Mouse (Mus musculus): ENCODE measurements around the gene Brwd3. TPM values are rescaled to one million over a fixed set of nuclear protein-coding genes. Genes with fewer than 3 reads are reported as not detected.

The Brwd3 gene
- 1.9 TPM in 2 replicates for polyA plus RNA-seq (2015; fragmentation: Nextera tagmentation; extraction: Ambion mirVana)

GRCm38 (mm10) chrX:108834090-108834774, at the start of gene Brwd3:
Gene Brwd3 (minus strand): TSS chrX:108834372.
- peak within 1 kb of the TSS; percentile 62 for H3K4me2 ChIP-seq (ENCODE audit: low read depth, low read length)
- peak; percentile 97 for ATAC-seq (replicated peaks; ENCODE audit: extremely low read depth, insufficient read depth, low FRiP score)
- peak within 1 kb of the TSS; percentile 71 for H3K4me3 ChIP-seq (ENCODE audit: low read length)
- no peaks in the 10 kb centered on the region for H3K9me3 ChIP-seq (replicated peaks; ENCODE audit: control insufficient read depth, low read length)
- no peaks in the 10 kb centered on the region for H3K4me1 ChIP-seq (ENCODE audit: control insufficient read depth, insufficient read depth, low read length)
- no peaks in the 10 kb centered on the region for H3K27me3 ChIP-seq (ENCODE audit: control insufficient read depth, insufficient read depth, low read length)
- peak within 1 kb of the TSS; percentile 69 for H3K9ac ChIP-seq (ENCODE audit: low read length)
- peak within 1 kb of the TSS; percentile 80 for H3K27ac ChIP-seq (ENCODE audit: low read length)
- 18% methylated on average over 35 of the region's 39 CpGs for WGBS
- H3K36me3 ChIP-seq (ENCODE audit: control insufficient read depth, insufficient read depth): no peaks in the 10 kb centered on the region

GRCm38 (mm10) chrX:108862632-108863031, 28.5 kb upstream of the Brwd3 start:
- Histone ChIP-seq H3K4me1 (ENCODE audit: control insufficient read depth, insufficient read depth, low read length) (no peaks in the 10 kb centered on the region), H3K27ac (ENCODE audit: low read length) (no peak overlapping the region), H3K9me3 (replicated peaks; ENCODE audit: control insufficient read depth, low read length) (no peaks in the 10 kb centered on the region), H3K4me2 (ENCODE audit: low read depth, low read length) (no peak overlapping the region), H3K4me3 (ENCODE audit: low read length) (no peak overlapping the region), H3K9ac (ENCODE audit: low read length) (no peak overlapping the region), H3K36me3 (ENCODE audit: control insufficient read depth, insufficient read depth) (no peaks in the 10 kb centered on the region), H3K27me3 (ENCODE audit: control insufficient read depth, insufficient read depth, low read length) (no peaks in the 10 kb centered on the region)
- 81% methylated on average over 4 of the region's 4 CpGs for WGBS
- ATAC-seq (replicated peaks; ENCODE audit: extremely low read depth, insufficient read depth, low FRiP score): no peak

- Histone ChIP-seq H3K27me3 (ENCODE audit: control insufficient read depth, insufficient read depth, low read length) (no peaks in the 10 kb centered on the region), H3K4me1 (ENCODE audit: control insufficient read depth, insufficient read depth, low read length) (no peaks in the 10 kb centered on the region), H3K27ac (ENCODE audit: low read length) (no peak overlapping the region), H3K4me3 (ENCODE audit: low read length) (no peak overlapping the region), H3K4me2 (ENCODE audit: low read depth, low read length) (no peak overlapping the region), H3K36me3 (ENCODE audit: control insufficient read depth, insufficient read depth) (no peaks in the 10 kb centered on the region), H3K9ac (ENCODE audit: low read length) (no peak overlapping the region), H3K9me3 (replicated peaks; ENCODE audit: control insufficient read depth, low read length) (no peaks in the 10 kb centered on the region)
- no peak for ATAC-seq (replicated peaks; ENCODE audit: extremely low read depth, insufficient read depth, low FRiP score)
- WGBS: 85% methylated on average over 2 of the region's 2 CpGs
Measured at GRCm38 (mm10) chrX:108842705-108843104, 8.5 kb upstream of the Brwd3 start.

GRCm38 (mm10) chrX:108836416-108836815, 2.2 kb upstream of the Brwd3 start:
- Histone ChIP-seq H3K27me3 (ENCODE audit: control insufficient read depth, insufficient read depth, low read length) (no peaks in the 10 kb centered on the region), H3K9me3 (replicated peaks; ENCODE audit: control insufficient read depth, low read length) (no peaks in the 10 kb centered on the region), H3K4me3 (ENCODE audit: low read length) (no peak overlapping the region), H3K4me1 (ENCODE audit: control insufficient read depth, insufficient read depth, low read length) (no peaks in the 10 kb centered on the region), H3K4me2 (ENCODE audit: low read depth, low read length) (no peak overlapping the region), H3K36me3 (ENCODE audit: control insufficient read depth, insufficient read depth) (no peaks in the 10 kb centered on the region), H3K9ac (ENCODE audit: low read length) (no peak overlapping the region), H3K27ac (ENCODE audit: low read length) (no peak overlapping the region)
- WGBS: 69% methylated on average over 2 of the region's 2 CpGs
- ATAC-seq (replicated peaks; ENCODE audit: extremely low read depth, insufficient read depth, low FRiP score): no peak

GRCm38 (mm10) chrX:108835233-108835632, 1.1 kb upstream of the Brwd3 start:
- H3K9me3 ChIP-seq (replicated peaks; ENCODE audit: control insufficient read depth, low read length): no peaks in the 10 kb centered on the region
- H3K4me1 ChIP-seq (ENCODE audit: control insufficient read depth, insufficient read depth, low read length): no peaks in the 10 kb centered on the region
- H3K27me3 ChIP-seq (ENCODE audit: control insufficient read depth, insufficient read depth, low read length): no peaks in the 10 kb centered on the region
- no peak for ATAC-seq (replicated peaks; ENCODE audit: extremely low read depth, insufficient read depth, low FRiP score)
- no peak overlapping the region; the same call in 1 of the 2 replicates for H3K9ac ChIP-seq (ENCODE audit: low read length)
- H3K36me3 ChIP-seq (ENCODE audit: control insufficient read depth, insufficient read depth): no peaks in the 10 kb centered on the region
- no peak overlapping the region for H3K27ac ChIP-seq (ENCODE audit: low read length)
- H3K4me3 ChIP-seq (ENCODE audit: low read length): peak overlapping the region; percentile 58
- 56% methylated on average over 5 of the region's 5 CpGs for WGBS
- H3K4me2 ChIP-seq (ENCODE audit: low read depth, low read length): peak overlapping the region; percentile 59

GRCm38 (mm10) chrX:108833381-108834020, 671 bp downstream of the Brwd3 start:
- ATAC-seq (replicated peaks; ENCODE audit: extremely low read depth, insufficient read depth, low FRiP score): peak; percentile 11; the same call in 1 of the 2 replicates
- Histone ChIP-seq H3K4me1 (ENCODE audit: control insufficient read depth, insufficient read depth, low read length) (no peaks in the 10 kb centered on the region), H3K4me3 (ENCODE audit: low read length) (peak overlapping the region; percentile 71), H3K9me3 (replicated peaks; ENCODE audit: control insufficient read depth, low read length) (no peaks in the 10 kb centered on the region), H3K4me2 (ENCODE audit: low read depth, low read length) (peak overlapping the region; percentile 62), H3K36me3 (ENCODE audit: control insufficient read depth, insufficient read depth) (no peaks in the 10 kb centered on the region), H3K9ac (ENCODE audit: low read length) (peak overlapping the region; percentile 49), H3K27me3 (ENCODE audit: control insufficient read depth, insufficient read depth, low read length) (no peaks in the 10 kb centered on the region), H3K27ac (ENCODE audit: low read length) (peak overlapping the region; percentile 67)
- 10% methylated on average over 21 of the region's 21 CpGs for WGBS

GRCm38 (mm10) chrX:108832674-108833189, 1.4 kb downstream of the Brwd3 start:
- no peaks in the 10 kb centered on the region for H3K9me3 ChIP-seq (replicated peaks; ENCODE audit: control insufficient read depth, low read length)
- peak; percentile 71 for ATAC-seq (replicated peaks; ENCODE audit: extremely low read depth, insufficient read depth, low FRiP score)
- H3K9ac ChIP-seq (ENCODE audit: low read length): peak overlapping the region; percentile 49
- no peaks in the 10 kb centered on the region for H3K36me3 ChIP-seq (ENCODE audit: control insufficient read depth, insufficient read depth)
- no peaks in the 10 kb centered on the region for H3K27me3 ChIP-seq (ENCODE audit: control insufficient read depth, insufficient read depth, low read length)
- peak overlapping the region; percentile 71 for H3K4me3 ChIP-seq (ENCODE audit: low read length)
- H3K4me2 ChIP-seq (ENCODE audit: low read depth, low read length): peak overlapping the region; percentile 62
- 9% methylated on average over 13 of the region's 13 CpGs for WGBS
- H3K27ac ChIP-seq (ENCODE audit: low read length): peak overlapping the region; percentile 67
- H3K4me1 ChIP-seq (ENCODE audit: control insufficient read depth, insufficient read depth, low read length): no peaks in the 10 kb centered on the region

- Histone ChIP-seq H3K4me2 (ENCODE audit: low read depth, low read length) (no peak overlapping the region), H3K9me3 (replicated peaks; ENCODE audit: control insufficient read depth, low read length) (no peaks in the 10 kb centered on the region), H3K9ac (ENCODE audit: low read length) (no peak overlapping the region), H3K36me3 (ENCODE audit: control insufficient read depth, insufficient read depth) (no peaks in the 10 kb centered on the region), H3K27ac (ENCODE audit: low read length) (no peak overlapping the region), H3K27me3 (ENCODE audit: control insufficient read depth, insufficient read depth, low read length) (no peaks in the 10 kb centered on the region), H3K4me3 (ENCODE audit: low read length) (no peak overlapping the region), H3K4me1 (ENCODE audit: control insufficient read depth, insufficient read depth, low read length) (no peaks in the 10 kb centered on the region)
- no peak for ATAC-seq (replicated peaks; ENCODE audit: extremely low read depth, insufficient read depth, low FRiP score)
Measured at GRCm38 (mm10) chrX:108831231-108831630, 2.9 kb downstream of the Brwd3 start.

GRCm38 (mm10) chrX:108828111-108828510, 6.1 kb downstream of the Brwd3 start:
- 54% methylated on average over 2 of the region's 2 CpGs for WGBS
- Histone ChIP-seq H3K4me3 (ENCODE audit: low read length) (no peak overlapping the region), H3K27ac (ENCODE audit: low read length) (no peak overlapping the region), H3K4me2 (ENCODE audit: low read depth, low read length) (no peak overlapping the region), H3K4me1 (ENCODE audit: control insufficient read depth, insufficient read depth, low read length) (no peaks in the 10 kb centered on the region), H3K9me3 (replicated peaks; ENCODE audit: control insufficient read depth, low read length) (no peaks in the 10 kb centered on the region), H3K36me3 (ENCODE audit: control insufficient read depth, insufficient read depth) (no peaks in the 10 kb centered on the region), H3K9ac (ENCODE audit: low read length) (no peak overlapping the region), H3K27me3 (ENCODE audit: control insufficient read depth, insufficient read depth, low read length) (no peaks in the 10 kb centered on the region)
- ATAC-seq (replicated peaks; ENCODE audit: extremely low read depth, insufficient read depth, low FRiP score): no peak
